Mouse (Mus musculus): ENCODE data around the gene Rcn3.

- no peak for TF ChIP-seq POLR2A (IDR thresholded peaks at IDR 0.05; ENCODE audit: insufficient read length, low read depth)
- no peak for TF ChIP-seq REST (IDR thresholded peaks at IDR 0.05; ENCODE audit: insufficient read depth, insufficient read length)
- TF ChIP-seq USF1 (IDR thresholded peaks at IDR 0.05; ENCODE audit: low read depth): no peak
- TF ChIP-seq MAX (IDR thresholded peaks at IDR 0.05; ENCODE audit: low read depth): no peak
- no peak for TF ChIP-seq E2F4 (IDR thresholded peaks at IDR 0.05; ENCODE audit: insufficient read depth)
- TF ChIP-seq POLR2AphosphoS2 (IDR thresholded peaks at IDR 0.05; ENCODE audit: insufficient read length, low read depth): no peak
These were observed 8.0 kb upstream of the Rcn3 start for GRCm38 (mm10) chr7:45100046-45100445.

Measured in myocyte (in vitro differentiated cells).